20 mouse cellular contexts compared by ENCODE assay signal in the genomic region with DNA sequence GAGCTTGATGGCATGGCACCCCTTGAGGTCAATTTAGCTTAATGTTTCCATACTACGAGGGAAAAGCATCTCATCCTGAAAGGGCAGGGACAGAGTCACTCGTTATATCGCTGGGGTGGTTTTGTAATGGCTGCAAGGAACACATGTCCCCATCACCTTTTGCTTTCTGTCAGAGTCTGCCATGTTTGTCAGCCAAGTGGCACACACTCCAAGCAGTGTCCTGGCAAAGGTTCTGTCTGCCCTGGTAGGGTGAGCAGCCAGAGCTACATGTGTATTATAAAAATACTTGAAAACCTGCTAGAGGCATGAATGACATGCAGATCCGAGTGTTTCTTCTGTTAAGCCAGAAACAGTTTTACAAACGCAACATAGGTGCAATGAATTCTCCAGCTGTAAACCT.
DNase-seq lines count a peak whose midpoint lies in the region; ATAC-seq and TF ChIP-seq lines count a peak whose summit lies in the region.
"Had no signal": no experiment of that assay in that cellular context is flagged by ENCODE, and none has a peak within 500 bp of the region (broad histone marks: within the 10 kb centered on the region; RNA-seq: fewer than 3 reads in every experiment).

No protein-coding gene starts in this region.

- peak overlapping the region; percentile 40; the same call in 1 of the 2 replicates for H3K27ac ChIP-seq in kidney, adult 2 months (ENCODE audit: insufficient read depth, low read depth, low read length)
- no peak overlapping the region for H3K27ac ChIP-seq in kidney, embryonic 15.5 days
- H3K27ac ChIP-seq in limb, embryonic 15.5 days = 0 out of 2 replicates have a peak overlapping the region, but pooled peaks have one; percentile 18
- H3K27ac ChIP-seq in layer of hippocampus, adult 2 months = no peak overlapping the region
- H3K27ac ChIP-seq: forebrain, embryonic 13.5 days; hindbrain, embryonic 10.5 days; liver, embryonic 13.5 days; lung, embryonic 15.5 days; midbrain, embryonic 13.5 days; neural tube, embryonic 15.5 days had no signal

- 68% methylated on average over 5 of the region's 5 CpGs for WGBS in kidney, adult 2 months
- 87% methylated on average over 5 of the region's 5 CpGs for WGBS in kidney, embryonic 15.5 days
- WGBS in limb, embryonic 15.5 days = 57% methylated on average over 5 of the region's 5 CpGs

- no peak overlapping the region for H3K9ac ChIP-seq in kidney, embryonic 15.5 days
- no peak overlapping the region for H3K9ac ChIP-seq in limb, embryonic 15.5 days
- H3K9ac ChIP-seq: forebrain, embryonic 13.5 days; liver, embryonic 13.5 days; lung, embryonic 15.5 days; midbrain, embryonic 13.5 days; neural tube, embryonic 15.5 days had no signal

- no peak for TF ChIP-seq POLR2A in kidney, adult 2 months (IDR thresholded peaks at IDR 0.05; ENCODE audit: low read depth, low read length)

- ATAC-seq in kidney, embryonic 15.5 days (replicated peaks; ENCODE audit: low FRiP score) = no peak
- ATAC-seq in limb, embryonic 15.5 days (ENCODE audit: insufficient number of reproducible peaks, low FRiP score, low TSS enrichment, low read depth) = no peak
- ATAC-seq: CD4-positive, CD25-positive, alpha-beta regulatory T cell, adult 4 months; forebrain, embryonic 13.5 days; midbrain, embryonic 13.5 days had no signal

- no peaks in the 10 kb centered on the region for H3K36me3 ChIP-seq in kidney, adult 2 months (ENCODE audit: control insufficient read depth, insufficient read depth, low read length)
- H3K36me3 ChIP-seq in kidney, embryonic 15.5 days = no peaks in the 10 kb centered on the region
- no peaks in the 10 kb centered on the region for H3K36me3 ChIP-seq in limb, embryonic 15.5 days
- H3K36me3 ChIP-seq: G1E; hindbrain, embryonic 10.5 days; liver, embryonic 13.5 days; lung, embryonic 15.5 days; midbrain, embryonic 13.5 days; neural tube, embryonic 15.5 days had no signal

- no peaks in the 10 kb centered on the region for H3K4me1 ChIP-seq in kidney, adult 2 months (ENCODE audit: control insufficient read depth, insufficient read depth, low read length)
- no peaks in the 10 kb centered on the region for H3K4me1 ChIP-seq in kidney, embryonic 15.5 days
- peaks cover 8% of the 10 kb centered on the region; the same call in 1 of the 2 replicates for H3K4me1 ChIP-seq in limb, embryonic 15.5 days
- H3K4me1 ChIP-seq: forebrain, embryonic 13.5 days; hindbrain, embryonic 10.5 days; liver, embryonic 13.5 days; lung, embryonic 15.5 days; midbrain, embryonic 13.5 days had no signal

- no peaks in the 10 kb centered on the region for H3K9me3 ChIP-seq in kidney, embryonic 15.5 days (replicated peaks)
- H3K9me3 ChIP-seq in limb, embryonic 15.5 days = no peaks in the 10 kb centered on the region
- H3K9me3 ChIP-seq: forebrain, embryonic 13.5 days; G1E; hindbrain, embryonic 10.5 days; liver, embryonic 13.5 days; lung, embryonic 15.5 days; midbrain, embryonic 13.5 days; neural tube, embryonic 15.5 days had no signal

- H3K27me3 ChIP-seq in kidney, adult 2 months (replicated peaks; ENCODE audit: control insufficient read depth, insufficient read depth, low read length) = no peaks in the 10 kb centered on the region
- no peaks in the 10 kb centered on the region for H3K27me3 ChIP-seq in kidney, embryonic 15.5 days
- H3K27me3 ChIP-seq in limb, embryonic 15.5 days = no peaks in the 10 kb centered on the region
- H3K27me3 ChIP-seq: forebrain, embryonic 13.5 days; liver, embryonic 13.5 days; lung, embryonic 15.5 days; midbrain, embryonic 13.5 days; neural tube, embryonic 15.5 days had no signal

- no peak overlapping the region for H3K4me3 ChIP-seq in kidney, adult 2 months (ENCODE audit: insufficient read depth, low read depth, low read length)
- H3K4me3 ChIP-seq in kidney, embryonic 15.5 days (replicated peaks) = no peak overlapping the region
- no peak overlapping the region for H3K4me3 ChIP-seq in limb, embryonic 15.5 days
- H3K4me3 ChIP-seq in layer of hippocampus, adult 2 months = no peak overlapping the region
- H3K4me3 ChIP-seq: forebrain, embryonic 13.5 days; hindbrain, embryonic 10.5 days; liver, embryonic 13.5 days; lung, embryonic 15.5 days; midbrain, embryonic 13.5 days; myocyte; neural tube, embryonic 15.5 days had no signal

- TF ChIP-seq CTCF in kidney, adult 2 months (conservative IDR thresholded peaks at IDR 0.05; ENCODE audit: insufficient read depth, insufficient read length, low read depth, low read length) = no peak
- no peak for TF ChIP-seq CTCF in layer of hippocampus, adult 2 months (conservative IDR thresholded peaks at IDR 0.05)

- DNase-seq in adrenal gland, adult 2 months = peak; percentile 11
- DNase-seq in adrenal gland, postnatal 4 days (ENCODE audit: low spot score in 2 of 2) = no peak
- peak; percentile 16 for DNase-seq in gastrocnemius, postnatal 25 days
- DNase-seq in gastrocnemius, postnatal 4 days (ENCODE audit: low spot score in 2 of 2) = no peak
- peak; percentile 29 for DNase-seq in kidney, adult 2 months
- no peak for DNase-seq in layer of hippocampus, adult 2 months (ENCODE audit: low spot score in 2 of 2)
- DNase-seq: cerebellum, adult 9-11 months; liver, embryonic 13.5 days; right cerebral cortex, postnatal 4 days; thymus, postnatal 36 days had no signal

- H3K4me2 ChIP-seq in kidney, embryonic 15.5 days = no peak overlapping the region
- no peak overlapping the region for H3K4me2 ChIP-seq in limb, embryonic 15.5 days
- H3K4me2 ChIP-seq: forebrain, embryonic 13.5 days; liver, embryonic 13.5 days; lung, embryonic 15.5 days; midbrain, embryonic 13.5 days; neural tube, embryonic 15.5 days had no signal

Comparison
In these comparisons a context has a peak if more than half of its experiments do, and no peak if none do; other contexts are left out.
1. DNase-seq: peak in adrenal gland, adult 2 months (single experiment), gastrocnemius, postnatal 25 days (single experiment) and kidney, adult 2 months (single experiment); none in adrenal gland, postnatal 4 days (0 of 2), gastrocnemius, postnatal 4 days (0 of 2) and layer of hippocampus, adult 2 months (0 of 2).
2. H3K27ac ChIP-seq: peak in kidney, adult 2 months (single experiment) and limb, embryonic 15.5 days (single experiment); none in kidney, embryonic 15.5 days (single experiment) and layer of hippocampus, adult 2 months (single experiment).